Mouse (Mus musculus): ENCODE data around the gene Atp2b2.

- TF ChIP-seq HCFC1 (IDR thresholded peaks at IDR 0.05; ENCODE audit: borderline replicate concordance, insufficient read depth, low read length): no peak
- no peak for TF ChIP-seq CHD2 (IDR thresholded peaks at IDR 0.05; ENCODE audit: low read depth, low read length)
These were observed 71.5 kb downstream of the Atp2b2 start for GRCm38 (mm10) chr6:113970900-113971299.
